Mouse (Mus musculus): Measurements from ENCODE around the gene Cds2.
"Not testable (repeated sequence)": the region's sequence is repeated elsewhere in the genome, so short reads cannot be mapped to it uniquely, and the experiment has no call there.

Gene Cds2

GRCm38 (mm10) chr2:132262879-132263398 is at the start of gene Cds2:
Gene Cds2 (plus strand): TSS chr2:132263148.
- peak; percentile 99 for DNase-seq (ENCODE audit: low read depth, low spot score)

DNA sequence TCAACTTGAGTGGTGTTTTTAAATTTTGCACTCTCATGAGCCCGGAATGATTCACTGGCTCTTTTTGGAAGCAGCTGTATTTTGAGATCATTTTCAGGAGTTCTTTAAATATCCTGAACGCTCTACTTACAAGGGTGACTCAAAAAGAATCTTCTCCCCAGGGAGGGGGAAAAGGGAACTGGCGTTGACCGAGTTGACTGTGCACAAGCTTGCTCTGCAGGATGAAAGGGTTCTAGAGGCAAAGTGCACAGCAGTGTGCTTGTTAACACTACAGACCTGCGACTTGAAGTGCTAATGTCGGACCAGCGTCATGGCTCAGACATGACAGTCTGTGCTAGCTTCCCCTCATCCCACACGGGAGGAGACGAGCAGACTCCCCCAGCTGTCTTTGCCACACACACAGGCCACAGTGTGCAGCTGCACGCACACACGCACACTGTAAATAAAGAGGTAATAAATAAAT is 41.3 kb upstream of the Cds2 start:
- no peak for DNase-seq (ENCODE audit: low read depth, low spot score)

- DNase-seq (ENCODE audit: low read depth, low spot score), result no peak
These were observed 38.6 kb upstream of the Cds2 start for GRCm38 (mm10) chr2:132224359-132224758.

- no peak for DNase-seq (ENCODE audit: low read depth, low spot score)
These were observed 30.5 kb upstream of the Cds2 start for GRCm38 (mm10) chr2:132232413-132232945.

DNA sequence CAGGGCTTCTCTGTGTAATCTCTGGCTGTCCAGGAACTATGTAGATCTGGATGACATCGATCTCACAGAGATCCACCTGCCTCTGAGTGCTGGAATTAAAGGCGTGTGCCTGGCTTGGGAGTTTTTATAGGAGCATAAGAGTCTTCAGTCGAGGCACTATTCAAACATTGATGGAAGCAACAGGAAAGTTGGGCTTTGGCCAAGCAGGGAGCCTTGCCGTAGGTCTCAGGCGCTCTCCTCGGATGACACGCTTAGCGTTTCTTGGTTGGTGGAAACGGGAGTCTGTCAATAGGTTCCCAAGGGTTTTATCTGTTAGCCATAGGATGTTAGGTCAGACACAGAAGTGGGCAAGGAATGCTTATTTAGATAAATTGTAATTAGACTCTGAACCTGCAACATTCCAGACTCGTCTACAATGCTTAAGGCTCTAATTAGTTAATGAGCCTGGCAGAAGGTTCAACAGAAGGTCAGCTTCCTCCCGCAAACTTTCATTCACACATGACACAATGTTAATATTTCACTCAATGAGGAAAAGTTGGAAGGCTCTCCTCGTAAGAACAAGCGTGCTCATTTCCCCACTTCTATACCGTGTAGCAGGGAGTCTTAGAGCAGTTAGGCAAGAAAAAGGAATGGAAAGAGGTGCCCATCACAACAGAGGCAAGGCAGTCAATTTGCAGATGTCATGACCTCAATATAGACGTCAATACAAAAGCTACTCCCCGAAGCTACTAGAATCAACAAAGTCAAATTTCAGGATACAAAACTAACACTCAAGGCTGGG is 28.8 kb upstream of the Cds2 start:
- DNase-seq (ENCODE audit: low read depth, low spot score), result no peak

- DNase-seq (ENCODE audit: low read depth, low spot score), result no peak
These were observed 27.7 kb upstream of the Cds2 start for GRCm38 (mm10) chr2:132235291-132235690.

- no peak for DNase-seq (ENCODE audit: low read depth, low spot score)
These were observed 27.0 kb upstream of the Cds2 start for GRCm38 (mm10) chr2:132235975-132236374.

DNA sequence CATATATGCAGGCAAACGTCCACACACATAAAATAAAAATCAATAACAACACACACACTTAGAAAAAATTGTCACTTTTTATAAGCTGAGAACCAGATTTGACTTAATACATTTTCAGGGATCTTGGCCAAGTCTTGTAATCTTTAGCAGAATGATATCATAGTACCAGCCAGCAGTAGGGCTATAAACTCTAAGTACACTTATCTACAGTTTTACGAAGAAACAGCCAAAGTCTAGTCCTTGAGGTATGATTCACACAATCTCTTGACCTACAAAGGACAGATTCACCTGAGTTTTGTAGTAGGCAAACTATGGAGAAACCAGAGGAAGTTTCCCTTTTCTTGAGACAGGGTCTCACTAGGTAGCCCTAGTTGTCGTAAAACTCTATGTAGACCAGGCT is 23.5 kb upstream of the Cds2 start:
- DNase-seq (ENCODE audit: low read depth, low spot score), result not testable (repeated sequence)

DNA sequence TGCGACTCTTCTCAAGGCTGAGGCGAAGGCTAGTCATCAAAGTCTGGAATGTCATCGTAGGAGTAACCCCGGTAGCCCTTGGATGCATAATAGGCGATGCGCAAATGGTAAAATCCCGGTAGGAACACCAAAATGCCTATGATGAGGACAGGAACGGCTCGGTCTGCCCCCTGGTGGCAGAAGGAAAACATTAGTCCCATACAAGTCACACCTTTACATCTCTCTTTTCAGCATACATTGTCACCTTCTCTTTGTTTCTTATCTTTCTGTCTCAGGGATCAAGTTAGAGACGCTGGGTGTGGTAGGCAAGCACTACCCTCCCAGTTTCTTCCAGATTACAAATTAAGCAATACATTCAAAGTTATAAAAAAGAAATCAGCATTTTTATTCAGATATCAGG is 22.5 kb upstream of the Cds2 start:
- DNase-seq (ENCODE audit: low read depth, low spot score), result peak; percentile 30

DNA sequence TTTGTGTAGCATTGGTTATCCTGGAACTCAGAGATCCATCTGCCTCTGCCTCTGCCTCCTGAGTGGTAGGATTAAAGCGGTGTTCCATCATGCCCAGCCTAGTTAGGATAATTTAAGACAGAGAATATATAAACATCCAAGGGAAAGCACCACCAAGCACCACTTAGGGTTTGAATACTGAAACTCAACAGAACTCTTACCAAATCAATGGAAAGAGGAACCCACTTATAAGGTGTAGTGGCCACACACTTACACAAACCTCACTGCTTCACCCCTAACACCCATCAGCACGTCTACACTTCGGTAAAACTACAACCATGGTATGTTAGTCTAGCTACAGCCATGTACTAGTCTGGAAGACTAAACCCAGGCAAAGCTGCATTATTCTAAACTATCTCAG is 19.6 kb upstream of the Cds2 start:
- no peak for DNase-seq (ENCODE audit: low read depth, low spot score)

DNA sequence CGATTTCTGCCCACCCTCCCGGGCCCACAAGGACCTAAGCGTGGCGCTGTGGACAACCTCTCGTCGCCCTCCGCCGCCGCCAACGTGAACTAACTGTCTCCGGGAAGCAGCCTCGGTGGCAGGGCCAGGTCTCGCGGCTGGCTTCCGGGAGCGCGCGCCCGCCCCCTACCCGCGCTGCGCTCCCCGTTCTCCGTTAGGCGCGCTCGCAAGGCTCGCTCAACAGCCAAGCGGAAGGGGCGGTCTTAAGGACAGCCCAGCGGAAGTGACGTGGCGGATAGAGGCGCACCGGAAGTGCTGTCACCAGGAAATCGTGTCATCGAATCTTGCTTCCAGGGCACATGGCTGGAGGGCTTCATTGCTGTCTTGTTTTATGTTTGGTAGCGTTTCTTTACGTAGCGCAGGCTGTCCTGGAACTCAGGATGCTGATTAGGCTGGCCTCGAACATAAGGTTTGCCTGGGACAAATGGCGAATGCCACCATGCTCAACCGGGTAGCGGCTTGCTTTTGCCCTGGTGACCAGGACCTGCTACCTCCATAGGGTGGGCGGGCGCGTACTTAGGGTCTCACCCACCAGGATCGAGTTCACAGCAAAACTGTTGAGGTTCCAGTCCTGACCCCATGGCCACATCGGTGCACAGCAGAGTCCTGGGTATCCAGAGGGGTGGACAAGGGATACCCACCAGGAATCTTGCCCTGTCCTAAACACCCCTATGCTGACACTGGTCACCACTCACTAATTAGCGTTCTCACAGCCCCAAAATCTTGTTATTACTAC is 15.2 kb upstream of the Cds2 start, which contains the start of gene Tmem230:
Gene Tmem230, minus strand, starts transcription at position 269 of the 775 bp plus-strand sequence.
- DNase-seq (ENCODE audit: low read depth, low spot score), result peak; percentile 93

DNA sequence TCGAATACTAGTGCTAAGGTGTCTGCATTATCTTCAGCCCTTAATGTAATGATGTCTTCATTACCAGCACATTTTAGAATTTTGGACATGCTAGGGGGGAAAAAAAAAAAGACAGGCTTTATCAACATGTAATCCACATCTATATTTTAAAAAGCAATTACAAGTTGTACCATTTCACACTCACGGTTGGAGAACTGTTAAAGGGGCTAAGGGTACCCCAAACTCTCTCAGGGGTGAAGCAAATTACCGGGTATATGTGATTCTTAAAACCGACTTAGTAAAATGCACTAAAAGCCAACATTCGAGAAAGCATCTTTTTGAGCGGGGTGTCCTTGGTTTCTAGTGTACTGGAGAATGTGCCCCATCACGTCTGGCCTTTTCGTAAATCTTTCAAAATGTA is 11.0 kb upstream of the Cds2 start:
- no peak for DNase-seq (ENCODE audit: low read depth, low spot score)

- DNase-seq (ENCODE audit: low read depth, low spot score), result peak; percentile 91
These were observed 10.1 kb upstream of the Cds2 start, which contains the start of gene Pcna for GRCm38 (mm10) chr2:132252542-132253528. Gene Pcna (minus strand): TSS chr2:132253314.

GRCm38 (mm10) chr2:132253603-132254002 is 9.3 kb upstream of the Cds2 start:
- DNase-seq (ENCODE audit: low read depth, low spot score), result no peak

GRCm38 (mm10) chr2:132257350-132258068 is 5.4 kb upstream of the Cds2 start:
- DNase-seq (ENCODE audit: low read depth, low spot score), result no peak

DNA sequence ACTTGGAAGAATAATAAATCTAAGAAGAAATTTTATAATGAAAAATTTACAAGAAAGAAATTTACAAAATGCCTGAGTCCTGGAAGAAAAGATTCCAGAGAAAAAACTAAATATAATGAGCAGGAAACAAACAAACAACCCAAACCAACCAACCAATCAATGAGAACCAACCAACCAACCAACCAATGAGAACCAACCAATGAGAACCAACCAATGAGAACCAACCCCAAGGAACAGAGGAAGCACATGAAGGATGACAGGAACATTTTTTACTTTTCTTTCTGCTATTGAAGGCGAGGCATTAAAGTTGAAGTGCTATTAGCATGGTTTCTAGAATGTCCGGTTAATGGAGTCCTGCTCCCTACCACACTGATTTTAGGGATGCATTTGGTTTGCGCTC is 2.3 kb upstream of the Cds2 start:
- DNase-seq (ENCODE audit: low read depth, low spot score), result no peak

DNA sequence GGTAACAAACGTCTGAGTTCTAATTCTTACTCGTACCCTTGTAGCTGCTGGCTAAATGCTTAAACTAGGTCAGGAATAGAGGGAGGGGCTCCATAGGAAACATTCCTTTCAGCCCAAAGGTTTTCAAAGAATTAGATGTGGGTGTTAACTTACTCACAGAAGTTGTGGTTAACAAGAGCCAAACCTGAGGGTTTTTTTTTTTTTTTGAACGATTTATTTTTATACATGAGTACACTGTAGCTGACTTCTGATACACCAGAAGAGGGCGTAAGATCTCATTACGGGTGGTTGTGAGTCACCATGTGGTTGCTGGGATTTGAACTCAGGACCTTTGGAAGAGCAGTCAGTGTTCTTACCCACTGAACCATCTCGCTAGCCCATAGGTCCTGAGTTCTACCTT is 773 bp upstream of the Cds2 start:
- no peak for DNase-seq (ENCODE audit: low read depth, low spot score)

GRCm38 (mm10) chr2:132263421-132264265 is 695 bp downstream of the Cds2 start:
- no peak for DNase-seq (ENCODE audit: low read depth, low spot score)

DNA sequence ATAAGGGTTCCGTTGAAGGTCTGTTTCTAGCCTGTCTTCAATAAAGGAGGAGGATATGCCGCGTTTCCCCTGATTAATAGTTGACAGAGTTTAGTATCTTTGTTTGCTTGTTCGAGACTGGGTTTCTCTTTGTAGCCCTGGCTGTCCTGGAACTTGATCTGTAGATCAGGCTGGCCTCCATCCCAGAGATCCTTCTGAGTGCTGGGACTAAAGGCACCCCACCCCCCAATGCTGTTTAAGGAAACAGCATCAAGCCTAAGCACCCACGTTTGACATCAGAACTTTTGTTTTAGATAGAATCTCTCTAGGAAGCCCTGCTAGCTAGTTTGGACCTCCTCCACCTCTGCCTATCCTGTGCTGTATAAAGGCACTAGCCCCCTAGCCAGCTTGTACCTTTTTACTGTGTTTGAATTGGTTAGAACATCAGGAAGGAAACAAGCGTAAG is 1.3 kb downstream of the Cds2 start:
- no peak for DNase-seq (ENCODE audit: low read depth, low spot score)
